Comparison of ENCODE assay signal across 8 mouse cellular contexts in the genomic region with DNA sequence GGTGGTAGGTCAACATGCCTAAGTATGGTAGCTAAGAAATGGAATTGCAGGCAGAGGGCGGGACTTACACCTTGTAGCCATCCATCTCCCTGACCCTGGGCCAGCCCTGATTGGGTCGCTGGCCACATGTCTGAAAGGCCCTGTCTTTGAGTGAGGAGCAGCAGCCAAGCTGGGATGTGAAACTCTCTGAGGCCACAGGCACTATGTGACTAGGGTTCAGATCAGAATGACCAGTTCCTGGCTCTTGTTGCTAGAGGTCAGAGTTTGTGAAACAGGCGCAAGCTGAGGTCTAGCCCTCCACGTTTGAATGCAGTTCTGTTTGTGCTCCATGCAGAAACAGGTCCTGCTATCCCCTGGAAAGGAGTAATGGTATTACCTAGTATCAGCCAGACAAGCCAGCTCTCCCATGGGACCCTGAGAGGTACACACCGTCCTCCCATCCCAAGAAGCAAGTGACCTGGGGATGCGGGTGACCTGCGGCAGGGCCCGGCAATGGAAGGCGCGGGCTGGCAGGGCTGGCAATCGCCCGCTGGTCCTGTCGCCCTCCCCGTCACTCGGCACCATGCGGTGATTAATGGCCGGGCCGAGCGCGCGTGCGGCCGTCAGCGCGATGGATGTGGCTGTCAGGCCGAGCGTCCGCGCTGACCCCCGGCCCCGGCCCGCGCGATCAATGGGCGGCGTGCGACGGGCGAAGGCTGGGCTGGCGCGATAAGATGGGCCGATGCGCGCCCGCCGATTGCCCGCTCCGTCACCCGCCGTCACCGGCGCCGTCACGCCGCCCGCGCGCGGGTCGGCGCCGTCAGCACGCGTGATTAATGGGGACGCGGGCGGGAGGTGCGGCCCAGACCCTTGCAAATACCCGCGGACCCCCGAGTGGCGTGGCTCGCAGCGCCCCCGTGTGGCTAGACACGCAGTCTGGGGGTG. TPM values are rescaled to one million over a fixed set of nuclear protein-coding genes. Genes with fewer than 3 reads are reported as not detected.
DNase-seq lines count a peak whose midpoint lies in the region; ATAC-seq and TF ChIP-seq lines count a peak whose summit lies in the region.

No protein-coding gene starts in this region.

- peak; percentile 82 for ATAC-seq in forebrain, embryonic 13.5 days
- peak; percentile 89 for ATAC-seq in hindbrain, embryonic 14.5 days (ENCODE audit: low FRiP score)
- ATAC-seq in limb, embryonic 11.5 days (ENCODE audit: insufficient number of reproducible peaks, low FRiP score, low TSS enrichment, low read depth): peak; percentile 86
- ATAC-seq in midbrain, embryonic 11.5 days (ENCODE audit: low FRiP score): peak; percentile 87

- peak overlapping the region; percentile 76 for H3K4me3 ChIP-seq in gastrocnemius, adult 2 months
- H3K4me3 ChIP-seq in forebrain, embryonic 13.5 days: peak overlapping the region; percentile 57
- H3K4me3 ChIP-seq in hindbrain, embryonic 14.5 days (replicated peaks; ENCODE audit: low read length): peak overlapping the region; percentile 51
- peak overlapping the region; percentile 45 for H3K4me3 ChIP-seq in limb, embryonic 11.5 days (ENCODE audit: low read depth, low read length)
- peak overlapping the region; percentile 46 for H3K4me3 ChIP-seq in midbrain, embryonic 11.5 days (ENCODE audit: low read depth, low read length)

- 0 out of 2 replicates have a peak, but pooled peaks cover 8% of the 10 kb centered on the region for H3K4me1 ChIP-seq in forebrain, embryonic 13.5 days
- peaks cover 7% of the 10 kb centered on the region for H3K4me1 ChIP-seq in hindbrain, embryonic 14.5 days (replicated peaks; ENCODE audit: control insufficient read depth, insufficient read depth, low read length)
- H3K4me1 ChIP-seq in limb, embryonic 11.5 days (ENCODE audit: control insufficient read depth, insufficient read depth, low read length): 0 out of 2 replicates have a peak, but pooled peaks cover 4% of the 10 kb centered on the region
- H3K4me1 ChIP-seq in midbrain, embryonic 11.5 days (ENCODE audit: control insufficient read depth, insufficient read depth, low read length): peaks cover 5% of the 10 kb centered on the region; the same call in 1 of the 2 replicates

- no peaks in the 10 kb centered on the region for H3K9me3 ChIP-seq in forebrain, embryonic 13.5 days (replicated peaks)
- no peaks in the 10 kb centered on the region for H3K9me3 ChIP-seq in hindbrain, embryonic 14.5 days (ENCODE audit: control insufficient read depth, low read length)
- H3K9me3 ChIP-seq in limb, embryonic 11.5 days (ENCODE audit: control insufficient read depth, low read length): no peaks in the 10 kb centered on the region
- H3K9me3 ChIP-seq in midbrain, embryonic 11.5 days (ENCODE audit: control insufficient read depth, low read length): no peaks in the 10 kb centered on the region

- H3K27me3 ChIP-seq in forebrain, embryonic 13.5 days: no peaks in the 10 kb centered on the region
- H3K27me3 ChIP-seq in hindbrain, embryonic 14.5 days (ENCODE audit: control insufficient read depth, insufficient read depth, low read length): no peaks in the 10 kb centered on the region
- H3K27me3 ChIP-seq in limb, embryonic 11.5 days (ENCODE audit: control insufficient read depth, insufficient read depth, low read length): no peaks in the 10 kb centered on the region
- no peaks in the 10 kb centered on the region for H3K27me3 ChIP-seq in midbrain, embryonic 11.5 days (ENCODE audit: control insufficient read depth, insufficient read depth, low read length)

- peak overlapping the region; percentile 78 for H3K9ac ChIP-seq in forebrain, embryonic 13.5 days
- H3K9ac ChIP-seq in hindbrain, embryonic 14.5 days: peak overlapping the region; percentile 85
- H3K9ac ChIP-seq in limb, embryonic 11.5 days (ENCODE audit: low read length): peak overlapping the region; percentile 58
- H3K9ac ChIP-seq in midbrain, embryonic 11.5 days (ENCODE audit: low read length): peak overlapping the region; percentile 67

- DNase-seq in gastrocnemius, adult 2 months: peak; percentile 66
- no peak for DNase-seq in gastrocnemius, postnatal 36 days
- peak; percentile 75 to 85 for DNase-seq in cerebellum, adult 18-20 months
- DNase-seq in hindbrain, embryonic 14.5 days (ENCODE audit: low spot score): peak; percentile 87
- DNase-seq in limb, embryonic 11.5 days (ENCODE audit: low spot score): peak; percentile 90
- peak; percentile 97 for DNase-seq in midbrain, embryonic 11.5 days (ENCODE audit: low spot score, missing footprints)
- DNase-seq in spleen, postnatal 10 days (ENCODE audit: low spot score in 2 of 2): peak; percentile 66 to 74

- TF ChIP-seq CTCF in gastrocnemius, adult 2 months (IDR thresholded peaks at IDR 0.05): peak; percentile 80

- 0 out of 2 replicates have a peak overlapping the region, but pooled peaks have one; percentile 12 for H3K27ac ChIP-seq in gastrocnemius, adult 2 months
- H3K27ac ChIP-seq in forebrain, embryonic 13.5 days: no peak overlapping the region; the same call in 1 of the 2 replicates
- peak overlapping the region; percentile 77 for H3K27ac ChIP-seq in hindbrain, embryonic 14.5 days
- H3K27ac ChIP-seq in limb, embryonic 11.5 days (replicated peaks; ENCODE audit: low read depth, low read length): no peak overlapping the region
- H3K27ac ChIP-seq in midbrain, embryonic 11.5 days (ENCODE audit: low read depth, low read length): no peak overlapping the region

- 3% methylated on average over 76 of the region's 76 CpGs for WGBS in forebrain, embryonic 13.5 days
- 2% methylated on average over 76 of the region's 76 CpGs for WGBS in hindbrain, embryonic 14.5 days
- WGBS in limb, embryonic 11.5 days: 2% methylated on average over 59 of the region's 76 CpGs
- WGBS in midbrain, embryonic 11.5 days: 2% methylated on average over 76 of the region's 76 CpGs

- intact Hi-C loops in gastrocnemius, adult 2 months (cut with DNase I): loop anchor here (5.0 kb wide), 2 partner anchors 307 to 387 kb away; a partner anchor contains a TSS
- intact Hi-C loops in gastrocnemius, postnatal 36 days (cut with DNase I): loop anchor here (5.0 to 10.0 kb wide), 2 partner anchors 312 to 385 kb away; no protein-coding TSS in a partner anchor

- H3K36me3 ChIP-seq in forebrain, embryonic 13.5 days (ENCODE audit: poor library complexity, severe bottlenecking): peaks cover 59% of the 10 kb centered on the region
- H3K36me3 ChIP-seq in hindbrain, embryonic 14.5 days (replicated peaks; ENCODE audit: control insufficient read depth, insufficient read depth): peaks cover 50% of the 10 kb centered on the region
- H3K36me3 ChIP-seq in limb, embryonic 11.5 days (ENCODE audit: control insufficient read depth, insufficient read depth, low read length): peaks cover 11% of the 10 kb centered on the region
- H3K36me3 ChIP-seq in midbrain, embryonic 11.5 days (ENCODE audit: control insufficient read depth, insufficient read depth, low read length): peaks cover 15% of the 10 kb centered on the region

- peak overlapping the region; percentile 95 for H3K4me2 ChIP-seq in forebrain, embryonic 13.5 days
- H3K4me2 ChIP-seq in hindbrain, embryonic 14.5 days (replicated peaks): peak overlapping the region; percentile 95
- H3K4me2 ChIP-seq in limb, embryonic 11.5 days (ENCODE audit: low read depth, severe bottlenecking): peak overlapping the region; percentile 95
- peak overlapping the region; percentile 95 for H3K4me2 ChIP-seq in midbrain, embryonic 11.5 days

RNA-seq across cellular contexts. Expression of a gene that starts 19.0 kb away (rescaled TPM):
- total RNA-seq in gastrocnemius, adult 2 months (2021): 10 to 100 TPM; 17.7 to 23.3 TPM
- 10 to 100 TPM; 18.5 to 20.2 TPM for total RNA-seq in gastrocnemius, postnatal 36 days (2021)
- 153 and 170 TPM in 2 replicates for polyA plus RNA-seq in forebrain, embryonic 13.5 days (2015; fragmentation: Nextera tagmentation; extraction: Ambion mirVana)
- polyA plus RNA-seq in hindbrain, embryonic 14.5 days (2014; fragmentation: Nextera tagmentation; extraction: Ambion mirVana): 140 and 155 TPM in 2 replicates
- 191 and 205 TPM in 2 replicates for polyA plus RNA-seq in limb, embryonic 11.5 days (2014; fragmentation: Nextera tagmentation; extraction: Ambion mirVana)
- 152 and 165 TPM in 2 replicates for polyA plus RNA-seq in midbrain, embryonic 11.5 days (2014; fragmentation: Nextera tagmentation; extraction: Ambion mirVana)

RNA-seq across cellular contexts. Expression of a gene that starts 34.5 kb away (rescaled TPM):
- 10 to 100 TPM; 20.2 to 21.9 TPM for total RNA-seq in gastrocnemius, adult 2 months (2021)
- 10 to 100 TPM; 19.4 to 19.7 TPM for total RNA-seq in gastrocnemius, postnatal 36 days (2021)
- polyA plus RNA-seq in forebrain, embryonic 13.5 days (2015; fragmentation: Nextera tagmentation; extraction: Ambion mirVana): 140 and 144 TPM in 2 replicates
- polyA plus RNA-seq in hindbrain, embryonic 14.5 days (2014; fragmentation: Nextera tagmentation; extraction: Ambion mirVana): 86.0 and 97.6 TPM in 2 replicates
- 206 and 211 TPM in 2 replicates for polyA plus RNA-seq in limb, embryonic 11.5 days (2014; fragmentation: Nextera tagmentation; extraction: Ambion mirVana)
- polyA plus RNA-seq in midbrain, embryonic 11.5 days (2014; fragmentation: Nextera tagmentation; extraction: Ambion mirVana): 164 and 165 TPM in 2 replicates

RNA-seq across cellular contexts. Expression of a gene that starts 53.4 kb away (rescaled TPM):
- 1 to 10 TPM; 8.1 to 8.2 TPM for total RNA-seq in gastrocnemius, adult 2 months (2021)
- total RNA-seq in gastrocnemius, postnatal 36 days (2021): 1 to 10 TPM; 6.8 TPM
- 31.1 and 36.1 TPM in 2 replicates for polyA plus RNA-seq in forebrain, embryonic 13.5 days (2015; fragmentation: Nextera tagmentation; extraction: Ambion mirVana)
- polyA plus RNA-seq in hindbrain, embryonic 14.5 days (2014; fragmentation: Nextera tagmentation; extraction: Ambion mirVana): 27.5 and 28.9 TPM in 2 replicates
- 48.5 and 48.9 TPM in 2 replicates for polyA plus RNA-seq in limb, embryonic 11.5 days (2014; fragmentation: Nextera tagmentation; extraction: Ambion mirVana)
- polyA plus RNA-seq in midbrain, embryonic 11.5 days (2014; fragmentation: Nextera tagmentation; extraction: Ambion mirVana): 33.7 and 39.6 TPM in 2 replicates

Comparison
In these comparisons a context has a peak if more than half of its experiments do, and no peak if none do; other contexts are left out.
1. DNase-seq: peak in gastrocnemius, adult 2 months (single experiment), cerebellum, adult 18-20 months (2 of 2), hindbrain, embryonic 14.5 days (single experiment), limb, embryonic 11.5 days (single experiment), midbrain, embryonic 11.5 days (single experiment) and spleen, postnatal 10 days (2 of 2); none in gastrocnemius, postnatal 36 days (0 of 2).
2. H3K27ac ChIP-seq: peak in gastrocnemius, adult 2 months (single experiment) and hindbrain, embryonic 14.5 days (single experiment); none in forebrain, embryonic 13.5 days (single experiment), limb, embryonic 11.5 days (single experiment) and midbrain, embryonic 11.5 days (single experiment).
3. Peak in every context shown above with its lines, with median percentiles within 50 percentile points of each other: H3K4me3 ChIP-seq, ATAC-seq, H3K4me2 ChIP-seq and H3K9ac ChIP-seq.